Mouse (Mus musculus) C2C12 (cell line): ENCODE results near the gene Ift52. TPM values are rescaled to one million over a fixed set of nuclear protein-coding genes. Genes with fewer than 3 reads are reported as not detected.

ENCODE experiments used
- H3K27me3 ChIP-seq: one replicate; pipeline ENCODE4 v1.6.1; 2011; ENCODE audit not compliant: control insufficient read depth, insufficient read depth, insufficient read length
- H3K36me3 ChIP-seq: one replicate; pipeline ENCODE4 v1.6.1; 2011; ENCODE audit not compliant: control insufficient read depth, insufficient read depth
- H3K4me3 ChIP-seq: one replicate; pipeline ENCODE4 v1.5.1; 2011; ENCODE audit warnings: mild to moderate bottlenecking, control low read depth; ENCODE audit not compliant: poor library complexity, insufficient read depth, severe bottlenecking
- H3K79me2 ChIP-seq: one replicate; pipeline ENCODE4 v1.6.1; 2011; ENCODE audit not compliant: control insufficient read depth, insufficient read depth
- H3K79me3 ChIP-seq: one replicate; pipeline ENCODE4 v1.6.1; 2011; ENCODE audit warnings: low read depth, control low read depth
- H3ac ChIP-seq: one replicate; pipeline ENCODE3; 2011; ENCODE audit warnings: low read depth; ENCODE audit not compliant: control insufficient read depth, insufficient read length
- CEBPB ChIP-seq: IDR thresholded peaks from one replicate; pipeline ENCODE4 v1.6.1; 2011; ENCODE audit warnings: low read depth, mild to moderate bottlenecking, control low read depth, moderate library complexity
- CTCF ChIP-seq: IDR thresholded peaks from one replicate; pipeline ENCODE4 v1.5.1; 2011; ENCODE audit not compliant: control insufficient read depth, insufficient read depth, insufficient read length
- FOSL1 ChIP-seq: IDR thresholded peaks from one replicate; pipeline ENCODE4 v1.8.0; 2011; ENCODE audit warnings: mild to moderate bottlenecking, low read length; ENCODE audit not compliant: poor library complexity, insufficient read depth, severe bottlenecking
- MAX ChIP-seq: IDR thresholded peaks from one replicate; pipeline ENCODE4 v1.6.1; 2011; ENCODE audit warnings: mild to moderate bottlenecking, control low read depth
- MYOD1 ChIP-seq: IDR thresholded peaks from one replicate; pipeline ENCODE4 v1.6.1; 2011; ENCODE audit warnings: low read depth; ENCODE audit not compliant: control insufficient read depth, insufficient read length
- MYOG ChIP-seq: IDR thresholded peaks from one replicate; pipeline ENCODE4 v1.6.1; 2011; ENCODE audit not compliant: control insufficient read depth, insufficient read length; ENCODE audit errors: extremely low read depth
- USF1 ChIP-seq: IDR thresholded peaks from one replicate; pipeline ENCODE4 v1.6.1; 2011; ENCODE audit warnings: low read depth, mild to moderate bottlenecking, control low read depth, moderate library complexity
- long read RNA-seq, 2 experiments: library from polyadenylated mRNA; unstranded; transcript quantifications; one replicate each; pipeline ENCODE4 v2.0.0; 2019 to 2020
- polyA plus RNA-seq: library from polyadenylated mRNA; unstranded; fragments of >200 nt; fragmentation: generic; extraction: Trizol; gene quantifications from one replicate; pipeline ENCODE4 v1.2.1, GENCODE M21; 2012; ENCODE audit warnings: missing spikeins

Gene Ift52
- polyA plus RNA-seq, result 17.6 TPM
- long read RNA-seq, experiment 1, transcript Ift52-201 (13 exons, 2,248 nt), result major isoform, 30 of 40 reads
- long read RNA-seq, experiment 1, partial matches to known transcripts, result 6 of 40 reads
- long read RNA-seq, experiment 1, other reads (novel, unspliced or antisense), result 4 of 40 reads
- long read RNA-seq, experiment 2, transcript Ift52-201 (13 exons, 2,248 nt), result major isoform, 165 of 193 reads
- long read RNA-seq, experiment 2, partial matches to known transcripts, result 4 of 193 reads
- long read RNA-seq, experiment 2, other reads (novel, unspliced or antisense), result 24 of 193 reads

DNA sequence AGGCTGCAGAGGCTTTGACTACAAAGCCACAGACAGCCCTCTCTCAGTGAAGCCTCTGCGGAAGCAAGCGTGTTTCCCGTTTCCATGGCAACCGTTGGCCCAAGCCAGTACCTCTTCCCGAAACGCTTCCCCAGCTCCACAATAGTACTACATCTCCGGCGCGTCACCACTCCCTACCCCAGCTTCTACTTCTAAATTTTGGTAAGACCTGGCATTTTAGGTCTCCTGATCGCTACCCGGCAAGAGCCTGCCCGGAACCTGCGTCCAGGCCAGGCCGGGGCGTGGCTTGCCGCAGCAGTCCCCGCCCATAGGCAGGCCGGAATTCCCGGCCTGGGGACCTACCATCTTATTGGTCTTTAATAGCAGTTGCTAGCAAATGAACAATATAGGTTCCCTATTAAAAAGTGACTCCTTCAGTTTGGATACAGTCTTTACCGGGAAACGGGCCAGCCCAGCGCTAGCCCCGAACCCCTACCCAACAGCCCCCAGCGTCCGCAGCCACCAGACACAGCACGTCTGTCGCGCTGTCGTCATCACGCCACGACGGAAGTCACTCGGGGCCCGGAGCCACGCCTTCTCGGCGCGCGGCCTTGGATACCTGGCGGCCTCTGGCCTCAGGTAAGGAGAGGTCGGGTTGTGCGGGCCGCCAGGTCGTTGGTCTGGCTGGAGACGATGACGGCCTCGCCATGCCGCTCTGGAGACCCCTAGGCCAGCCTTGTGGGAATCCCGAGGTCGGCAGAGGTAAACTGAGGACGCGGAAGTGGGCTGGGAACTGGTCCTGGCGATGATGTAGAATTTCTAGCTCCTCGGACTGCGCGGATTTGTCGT, at the start of gene Ift52:
TSS of gene Ift52 (plus strand) at position 439 of the 828 bp plus-strand sequence.
- Histone ChIP-seq H3ac (peak within 1 kb of the TSS; percentile 79), H3K79me2 (peaks cover 15% of the 10 kb centered on the region), H3K27me3 (peaks cover 8% of the 10 kb centered on the region), H3K79me3 (peaks cover 8% of the 10 kb centered on the region), H3K4me3 (peak within 1 kb of the TSS; percentile 99), H3K36me3 (no peaks in the 10 kb centered on the region)
- TF ChIP-seq MAX, result peak; percentile 17
- TF ChIP-seq CEBPB, result no peak

DNA sequence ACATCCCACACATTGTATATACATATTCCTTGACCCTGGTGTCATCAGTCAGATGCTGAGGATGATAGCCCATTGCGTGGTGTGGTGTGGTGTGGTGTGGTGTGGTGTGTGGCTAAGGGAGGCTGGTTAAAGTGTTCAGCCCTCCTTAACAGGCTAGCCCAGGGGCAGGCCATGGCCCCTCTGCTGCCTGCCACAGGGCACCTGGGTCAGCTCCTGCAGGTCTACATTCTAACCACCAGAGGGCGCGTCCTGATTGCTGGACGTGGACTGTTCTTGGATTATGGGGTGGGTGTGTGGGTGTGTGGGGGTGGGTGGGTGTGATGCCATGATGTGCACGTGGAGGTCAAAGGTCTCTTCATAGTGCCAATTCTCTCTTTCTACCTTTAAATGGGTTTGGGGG, 48.8 kb upstream of the Ift52 start:
- H3ac ChIP-seq, result no peak overlapping the region
- no peaks in the 10 kb centered on the region for H3K36me3 ChIP-seq
- H3K27me3 ChIP-seq, result no peaks in the 10 kb centered on the region
- no peaks in the 10 kb centered on the region for H3K79me2 ChIP-seq
- H3K4me3 ChIP-seq, result no peak overlapping the region
- TF ChIP-seq FOSL1 (no peak), CTCF (peak; percentile 73)
- no peaks in the 10 kb centered on the region for H3K79me3 ChIP-seq

DNA sequence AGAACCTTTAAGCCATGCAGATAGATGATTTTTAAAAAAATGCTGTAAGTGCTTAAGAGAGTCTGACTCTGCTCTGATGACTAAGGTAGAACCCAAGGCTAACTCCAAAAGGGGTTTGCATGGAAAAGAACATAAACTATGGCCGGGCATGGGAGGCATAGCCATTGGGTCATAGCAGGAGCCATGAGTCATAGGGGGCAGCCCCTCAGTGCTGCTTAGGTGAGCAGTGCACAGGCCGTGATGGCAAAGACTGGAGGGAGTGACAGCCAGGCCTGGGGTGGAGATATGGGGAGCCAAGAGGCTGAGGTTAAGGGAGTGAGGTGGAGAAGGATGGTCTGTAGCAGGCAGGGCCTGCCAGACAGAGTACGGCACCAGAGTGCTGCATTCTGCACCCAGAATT, 48.1 kb upstream of the Ift52 start:
- TF ChIP-seq MAX (no peak), MYOD1 (no peak), MYOG (no peak), USF1 (no peak)
- H3K79me3 ChIP-seq, result no peaks in the 10 kb centered on the region

DNA sequence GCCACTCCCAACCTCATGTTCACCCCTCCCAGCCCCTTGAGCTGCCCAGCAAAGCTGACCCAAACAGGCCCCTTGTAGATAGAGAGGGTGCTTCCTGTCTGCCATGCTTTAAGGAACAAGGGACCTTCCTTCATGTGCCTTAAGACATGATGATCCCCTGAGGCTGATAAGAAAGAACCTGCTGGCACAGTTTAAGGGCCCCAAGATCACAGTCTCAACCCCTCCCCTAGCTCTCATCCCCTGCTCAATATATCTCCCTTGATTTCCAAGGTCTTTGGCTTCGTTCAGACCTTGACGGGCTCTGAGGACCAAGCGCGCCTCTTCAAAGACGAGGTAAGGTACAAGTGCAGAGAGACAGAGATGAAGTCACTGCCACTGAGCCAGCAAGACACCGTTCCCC, 46.3 kb upstream of the Ift52 start:
- H3K4me3 ChIP-seq, result no peak overlapping the region
- H3K79me2 ChIP-seq, result no peaks in the 10 kb centered on the region
- no peak overlapping the region for H3ac ChIP-seq
- no peaks in the 10 kb centered on the region for H3K36me3 ChIP-seq
- H3K27me3 ChIP-seq, result no peaks in the 10 kb centered on the region
- H3K79me3 ChIP-seq, result no peaks in the 10 kb centered on the region
- no peak for TF ChIP-seq MYOD1
- no peak for TF ChIP-seq MYOG
- TF ChIP-seq CEBPB, result no peak
- no peak for TF ChIP-seq USF1
- no peak for TF ChIP-seq CTCF
- no peak for TF ChIP-seq MAX
- no peak for TF ChIP-seq FOSL1

More for the DNA sequence above, 48.1 kb upstream of the Ift52 start:
- Histone ChIP-seq H3K4me3 (no peak overlapping the region), H3K79me2 (no peaks in the 10 kb centered on the region), H3ac (no peak overlapping the region), H3K36me3 (no peaks in the 10 kb centered on the region), H3K27me3 (no peaks in the 10 kb centered on the region)

DNA sequence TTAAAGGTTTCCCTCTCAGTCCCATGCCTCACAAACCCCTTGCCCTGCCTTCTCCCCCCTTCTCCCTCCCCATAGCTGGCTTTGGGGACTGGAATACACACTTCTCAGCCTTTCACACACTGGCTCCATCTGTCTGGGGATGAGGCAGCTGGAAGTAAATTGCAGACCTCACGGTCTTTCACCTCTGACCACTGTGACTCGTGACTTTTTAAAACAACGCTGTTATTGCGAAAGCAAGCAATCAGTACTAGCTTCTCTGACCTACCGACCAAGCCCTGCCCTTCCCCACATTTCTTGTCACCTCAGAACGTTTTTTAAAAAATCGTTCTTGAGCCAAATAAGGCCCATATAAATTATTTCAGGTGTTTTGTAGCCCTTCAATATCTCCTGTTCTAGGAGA, 44.4 kb upstream of the Ift52 start:
- TF ChIP-seq CEBPB (peak; percentile 86), MYOG (no peak)
- Histone ChIP-seq H3K27me3 (no peaks in the 10 kb centered on the region), H3K79me3 (no peaks in the 10 kb centered on the region), H3ac (no peak overlapping the region), H3K4me3 (no peak overlapping the region), H3K79me2 (no peaks in the 10 kb centered on the region), H3K36me3 (no peaks in the 10 kb centered on the region)

DNA sequence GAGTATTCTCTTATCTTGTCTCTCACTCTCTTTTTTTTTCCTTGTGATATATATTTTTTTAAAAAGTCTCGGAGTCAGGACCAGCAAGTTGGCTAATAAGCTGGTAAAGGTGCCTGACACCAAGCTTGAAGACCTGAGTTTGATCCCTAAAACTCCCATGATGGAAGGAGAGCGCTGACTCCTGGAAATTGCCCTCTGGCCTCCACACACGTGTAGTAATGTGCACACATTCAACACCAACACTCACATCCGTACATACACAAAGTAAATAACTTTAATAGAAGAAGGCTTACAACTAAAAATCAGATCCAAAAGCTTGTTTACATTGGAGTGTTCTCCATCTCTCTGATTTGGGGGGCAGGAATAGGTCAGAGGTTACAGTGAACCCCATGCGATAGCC, 43.9 kb upstream of the Ift52 start:
- H3K4me3 ChIP-seq, result no peak overlapping the region
- TF ChIP-seq MYOD1 (no peak), MAX (no peak), USF1 (no peak), CTCF (no peak), MYOG (no peak), CEBPB (no peak), FOSL1 (no peak)

More for the DNA sequence above, 43.9 kb upstream of the Ift52 start:
- Histone ChIP-seq H3K79me3 (no peaks in the 10 kb centered on the region), H3ac (no peak overlapping the region), H3K36me3 (no peaks in the 10 kb centered on the region), H3K27me3 (no peaks in the 10 kb centered on the region), H3K79me2 (no peaks in the 10 kb centered on the region)
